Mouse (Mus musculus) spleen, adult 2 months (tissue): ENCODE results near the gene Ubox5.

Experiments
- CTCF ChIP-seq: fragments of 200-500 bp; IDR thresholded peaks from 2 replicates; pipeline ENCODE4 v1.5.1; 2011; ENCODE audit warnings: mild to moderate bottlenecking, inconsistent platforms; ENCODE audit not compliant: insufficient read depth, insufficient read length, insufficient replicate concordance; ENCODE audit errors: extremely low read depth
- POLR2A ChIP-seq: fragments of 200-500 bp; IDR thresholded peaks from 2 replicates; pipeline ENCODE4 v1.6.1; 2011; ENCODE audit warnings: low read depth, low read length, inconsistent platforms

DNA sequence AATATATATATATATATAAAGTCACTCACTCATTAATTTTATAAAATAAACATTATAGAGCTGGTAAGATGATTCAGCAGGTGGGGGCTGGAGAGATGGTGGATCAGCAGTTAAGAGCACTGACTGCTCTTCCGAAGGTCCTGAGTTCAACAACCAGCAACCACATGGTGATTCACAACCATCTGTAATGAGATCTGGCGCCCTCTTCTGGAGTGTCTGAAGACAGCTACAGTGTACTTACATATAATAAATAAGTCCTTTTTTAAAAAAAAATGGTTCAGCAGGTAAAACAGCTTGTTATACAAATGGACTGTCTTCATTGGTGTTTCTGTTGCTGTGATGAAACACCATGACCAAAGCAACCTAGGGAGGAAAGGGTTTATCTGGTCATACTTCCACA lies 71.8 kb downstream of the Ubox5 start:
- no peak for TF ChIP-seq POLR2A
- TF ChIP-seq CTCF = no peak
